In the genomic region with DNA sequence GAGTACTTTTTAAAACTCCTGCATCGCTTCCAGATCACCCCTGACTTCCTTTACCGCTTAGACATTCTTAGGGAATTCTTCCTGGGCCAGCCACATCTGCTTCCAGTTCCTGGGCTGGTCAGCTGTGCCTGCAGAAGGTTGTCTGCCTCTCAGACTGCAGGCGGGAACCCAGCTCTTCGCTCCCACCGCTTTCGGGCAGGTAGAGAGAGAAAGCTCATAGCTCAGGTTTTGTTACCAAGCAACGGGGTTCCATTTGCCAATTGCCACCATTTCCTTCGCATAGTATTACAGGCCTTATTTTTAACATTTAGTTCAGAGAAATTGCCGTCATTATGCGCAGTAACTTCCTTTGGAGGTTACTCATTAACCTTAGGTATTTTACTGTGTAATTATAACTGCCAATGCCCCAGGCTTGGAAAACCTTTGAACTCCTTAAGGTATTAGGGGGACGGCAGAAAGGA, we compare ENCODE assay signal across 8 mouse cellular contexts. TPM values are rescaled to one million over a fixed set of nuclear protein-coding genes. Genes with fewer than 3 reads are reported as not detected.
A peak's percentile ranks its signal among the peaks of the same experiment; 100 is the strongest.
DNase-seq lines count a peak whose midpoint lies in the region; ATAC-seq and TF ChIP-seq lines count a peak whose summit lies in the region.

No protein-coding gene starts in this region.

- peak overlapping the region; percentile 32; the same call in 1 of the 2 replicates for H3K9ac ChIP-seq in kidney, embryonic 14.5 days (ENCODE audit: low read depth, low read length)
- peak overlapping the region; percentile 68 for H3K9ac ChIP-seq in lung, embryonic 16.5 days (ENCODE audit: low read length)
- H3K9ac ChIP-seq in stomach, embryonic 16.5 days (ENCODE audit: low read length) = peak overlapping the region; percentile 67

- intact Hi-C loops in left cerebral cortex, adult 2 months (cut with DNase I) = loop anchor here (5.0 kb wide), 2 partner anchors 81 to 99 kb away; no protein-coding TSS in a partner anchor

- peak overlapping the region; percentile 58 for H3K4me2 ChIP-seq in kidney, embryonic 14.5 days (replicated peaks; ENCODE audit: low read depth, low read length)
- peak overlapping the region; percentile 57 for H3K4me2 ChIP-seq in lung, embryonic 16.5 days (ENCODE audit: low read depth, low read length)
- H3K4me2 ChIP-seq in stomach, embryonic 16.5 days (ENCODE audit: low read depth, low read length) = peak overlapping the region; percentile 58

- H3K36me3 ChIP-seq in forebrain, embryonic 10.5 days (replicated peaks) = no peaks in the 10 kb centered on the region
- H3K36me3 ChIP-seq in kidney, embryonic 14.5 days (ENCODE audit: control insufficient read depth, insufficient read depth, low read length) = no peaks in the 10 kb centered on the region
- no peaks in the 10 kb centered on the region for H3K36me3 ChIP-seq in lung, embryonic 16.5 days (ENCODE audit: control insufficient read depth, insufficient read depth, low read length)
- H3K36me3 ChIP-seq in stomach, embryonic 16.5 days (ENCODE audit: control insufficient read depth, insufficient read depth, low read length) = no peaks in the 10 kb centered on the region

- no peaks in the 10 kb centered on the region for H3K9me3 ChIP-seq in forebrain, embryonic 10.5 days
- H3K9me3 ChIP-seq in kidney, embryonic 14.5 days (ENCODE audit: control insufficient read depth, low read length) = no peaks in the 10 kb centered on the region
- H3K9me3 ChIP-seq in lung, embryonic 16.5 days (ENCODE audit: control insufficient read depth, low read length) = no peaks in the 10 kb centered on the region
- no peaks in the 10 kb centered on the region for H3K9me3 ChIP-seq in stomach, embryonic 16.5 days (replicated peaks; ENCODE audit: control insufficient read depth, low read length)

- peak overlapping the region; percentile 85 for H3K27ac ChIP-seq in left cerebral cortex, adult 2 months
- peak overlapping the region; percentile 83 for H3K27ac ChIP-seq in forebrain, embryonic 10.5 days
- H3K27ac ChIP-seq in kidney, embryonic 14.5 days (ENCODE audit: low read depth, low read length) = peak overlapping the region; percentile 87
- peak overlapping the region; percentile 98 for H3K27ac ChIP-seq in lung, embryonic 16.5 days (ENCODE audit: low read length)
- peak overlapping the region; percentile 95 for H3K27ac ChIP-seq in stomach, embryonic 16.5 days (ENCODE audit: low read length)

- TF ChIP-seq CTCF in left cerebral cortex, adult 2 months (IDR thresholded peaks at IDR 0.05) = no peak

- peaks cover 26% of the 10 kb centered on the region for H3K4me1 ChIP-seq in forebrain, embryonic 10.5 days
- H3K4me1 ChIP-seq in kidney, embryonic 14.5 days (ENCODE audit: control insufficient read depth, insufficient read depth, low read length) = peaks cover 18% of the 10 kb centered on the region; the same call in 1 of the 2 replicates
- peaks cover 19% of the 10 kb centered on the region for H3K4me1 ChIP-seq in lung, embryonic 16.5 days (replicated peaks; ENCODE audit: control insufficient read depth, insufficient read depth, low read length)
- peaks cover 21% of the 10 kb centered on the region for H3K4me1 ChIP-seq in stomach, embryonic 16.5 days (ENCODE audit: control insufficient read depth, insufficient read depth, low read length)

- peak; percentile 65; the same call in 1 of the 2 replicates for ATAC-seq in kidney, embryonic 14.5 days (ENCODE audit: low FRiP score, low TSS enrichment)
- ATAC-seq in lung, embryonic 16.5 days (ENCODE audit: low read depth) = peak; percentile 32
- ATAC-seq in stomach, embryonic 16.5 days (ENCODE audit: insufficient read depth, low FRiP score) = peak; percentile 42; the same call in 1 of the 2 replicates

- WGBS in forebrain, embryonic 10.5 days = 3% methylated on average over 11 of the region's 11 CpGs
- 9% methylated on average over 11 of the region's 11 CpGs for WGBS in kidney, embryonic 14.5 days
- 16% methylated on average over 11 of the region's 11 CpGs for WGBS in lung, embryonic 16.5 days
- 27% methylated on average over 11 of the region's 11 CpGs for WGBS in stomach, embryonic 16.5 days

- H3K4me3 ChIP-seq in left cerebral cortex, adult 2 months = peak overlapping the region; percentile 59
- peak overlapping the region; percentile 55 for H3K4me3 ChIP-seq in forebrain, embryonic 10.5 days
- peak overlapping the region; percentile 38; the same call in 1 of the 2 replicates for H3K4me3 ChIP-seq in kidney, embryonic 14.5 days (ENCODE audit: low read length)
- peak overlapping the region; percentile 45 for H3K4me3 ChIP-seq in lung, embryonic 16.5 days (ENCODE audit: low read length)
- peak overlapping the region; percentile 42 for H3K4me3 ChIP-seq in stomach, embryonic 16.5 days (replicated peaks; ENCODE audit: low read length)

- peaks cover 64% of the 10 kb centered on the region for H3K27me3 ChIP-seq in forebrain, embryonic 10.5 days (ENCODE audit: poor library complexity, severe bottlenecking)
- H3K27me3 ChIP-seq in kidney, embryonic 14.5 days (ENCODE audit: control insufficient read depth, insufficient read depth, low read length) = no peaks in the 10 kb centered on the region
- H3K27me3 ChIP-seq in lung, embryonic 16.5 days (ENCODE audit: control insufficient read depth, insufficient read depth, low read depth, low read length) = peaks cover 8% of the 10 kb centered on the region; the same call in 1 of the 2 replicates
- no peaks in the 10 kb centered on the region for H3K27me3 ChIP-seq in stomach, embryonic 16.5 days (ENCODE audit: control insufficient read depth, insufficient read depth, low read length)

- DNase-seq in left cerebral cortex, adult 2 months (ENCODE audit: extremely low spot score in 1 of 2, low spot score in 2 of 2) = peak; percentile 31 to 37
- no peak for DNase-seq in left cerebral cortex, adult 11 months (ENCODE audit: low spot score)
- peak; percentile 26 for DNase-seq in forebrain, embryonic 10.5 days (ENCODE audit: extremely low spot score, low spot score)
- DNase-seq in adrenal gland, adult (ENCODE audit: inconsistent age in 2 of 2, low spot score in 1 of 2) = no peak
- DNase-seq in adrenal gland, postnatal 4 days (ENCODE audit: low spot score in 2 of 2) = no peak

RNA-seq across cellular contexts. Expression of a gene that starts 1.2 kb away (rescaled TPM):
- total RNA-seq in left cerebral cortex, adult 2 months (2021) = 1 to 10 TPM; 3.5 to 3.7 TPM
- polyA plus RNA-seq in forebrain, embryonic 10.5 days (2016; fragmentation: Nextera tagmentation; extraction: Ambion mirVana) = 2.4 and 3.5 TPM in 2 replicates
- polyA plus RNA-seq in kidney, embryonic 14.5 days (2014; fragmentation: Nextera tagmentation; extraction: Ambion mirVana) = 8.1 and 9.4 TPM in 2 replicates
- polyA plus RNA-seq in lung, embryonic 16.5 days (2015; fragmentation: Nextera tagmentation; extraction: Ambion mirVana) = 6.0 and 8.0 TPM in 2 replicates
- 5.5 and 6.3 TPM in 2 replicates for polyA plus RNA-seq in stomach, embryonic 16.5 days (2015; fragmentation: Nextera tagmentation; extraction: Ambion mirVana)
- 1 to 10 TPM in 1 of 2 experiments, under 1 TPM in 1; 0.40 to 1.1 TPM for total RNA-seq in adrenal gland, postnatal 4 days (2021)

Comparison
In these comparisons a context has a peak if more than half of its experiments do, and no peak if none do; other contexts are left out.
1. DNase-seq: peak in left cerebral cortex, adult 2 months (2 of 2) and forebrain, embryonic 10.5 days (single experiment); none in left cerebral cortex, adult 11 months (single experiment), adrenal gland, adult (0 of 2) and adrenal gland, postnatal 4 days (0 of 2).
2. Peak in every context shown above with its lines, with median percentiles within 50 percentile points of each other: H3K27ac ChIP-seq, H3K4me3 ChIP-seq, ATAC-seq, H3K4me2 ChIP-seq and H3K9ac ChIP-seq.